Mouse (Mus musculus): ENCODE data around the gene Tmem190. TPM values are rescaled to one million over a fixed set of nuclear protein-coding genes. Genes with fewer than 3 reads are reported as not detected.
"Not testable (repeated sequence)": the region's sequence is repeated elsewhere in the genome, so short reads cannot be mapped to it uniquely, and the experiment has no call there.

Gene Tmem190
- polyA plus RNA-seq, 1 experiment from 2014 or later = not detected

DNA sequence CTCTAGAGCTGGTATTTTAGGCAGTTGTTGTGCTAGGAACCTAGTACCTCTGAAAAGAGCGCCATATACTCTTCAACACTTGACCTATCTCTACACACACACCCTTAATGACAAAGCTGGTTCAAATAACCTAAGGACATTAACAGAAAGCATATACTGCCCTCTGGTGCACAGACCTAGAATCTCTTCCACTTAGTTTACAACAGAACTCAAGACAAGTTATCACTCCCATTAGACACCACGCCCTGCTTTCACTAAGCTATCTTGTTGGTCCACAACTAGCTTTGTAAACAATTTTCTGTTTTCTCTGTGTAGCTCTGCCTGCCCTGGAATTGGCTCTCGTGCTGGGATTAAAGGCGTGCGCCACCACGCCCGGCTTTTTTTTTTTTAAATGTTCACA lies 24.0 kb downstream of the Tmem190 start:
- H3K4me2 ChIP-seq (replicated peaks; ENCODE audit: low read depth) = no peak overlapping the region
- H3K27me3 ChIP-seq (replicated peaks; ENCODE audit: control insufficient read depth, insufficient read depth, low read length) = no peaks in the 10 kb centered on the region
- H3K4me3 ChIP-seq (ENCODE audit: low read depth, low read length) = no peak overlapping the region
- WGBS = 75% methylated on average over 7 of the region's 7 CpGs
- no peaks in the 10 kb centered on the region for H3K4me1 ChIP-seq (replicated peaks; ENCODE audit: control insufficient read depth, insufficient read depth, low read length)
- peaks cover 30% of the 10 kb centered on the region for H3K36me3 ChIP-seq (ENCODE audit: control insufficient read depth, insufficient read depth)
- peak; percentile 84 for TF ChIP-seq CTCF (IDR thresholded peaks at IDR 0.05; ENCODE audit: low read depth)
- H3K27ac ChIP-seq (ENCODE audit: low read depth, low read length) = no peak overlapping the region
- no peak overlapping the region for H3K9ac ChIP-seq (ENCODE audit: low read depth, low read length)
- ATAC-seq = no peak
- no peaks in the 10 kb centered on the region for H3K9me3 ChIP-seq (ENCODE audit: control insufficient read depth)

DNA sequence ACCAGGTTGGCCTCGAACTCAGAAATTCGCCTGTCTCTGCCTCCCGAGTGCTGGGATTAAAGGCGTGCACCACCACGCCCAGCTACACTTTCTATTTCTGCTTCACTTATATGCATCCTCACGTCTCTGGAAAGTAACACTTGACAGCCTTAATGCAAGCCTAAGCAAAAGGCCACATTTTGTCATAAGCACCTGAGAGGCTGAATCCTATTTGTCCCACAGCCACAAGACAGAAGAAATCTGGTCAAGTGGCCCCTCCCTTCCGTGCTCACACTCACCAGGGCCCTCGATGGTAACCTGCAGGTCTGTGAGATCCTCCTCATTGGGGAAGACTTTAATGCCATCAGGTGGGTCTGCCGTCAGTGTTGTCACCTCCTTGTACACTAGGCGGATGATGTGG lies 28.4 kb downstream of the Tmem190 start:
- 14% methylated on average over 10 of the region's 10 CpGs for WGBS

DNA sequence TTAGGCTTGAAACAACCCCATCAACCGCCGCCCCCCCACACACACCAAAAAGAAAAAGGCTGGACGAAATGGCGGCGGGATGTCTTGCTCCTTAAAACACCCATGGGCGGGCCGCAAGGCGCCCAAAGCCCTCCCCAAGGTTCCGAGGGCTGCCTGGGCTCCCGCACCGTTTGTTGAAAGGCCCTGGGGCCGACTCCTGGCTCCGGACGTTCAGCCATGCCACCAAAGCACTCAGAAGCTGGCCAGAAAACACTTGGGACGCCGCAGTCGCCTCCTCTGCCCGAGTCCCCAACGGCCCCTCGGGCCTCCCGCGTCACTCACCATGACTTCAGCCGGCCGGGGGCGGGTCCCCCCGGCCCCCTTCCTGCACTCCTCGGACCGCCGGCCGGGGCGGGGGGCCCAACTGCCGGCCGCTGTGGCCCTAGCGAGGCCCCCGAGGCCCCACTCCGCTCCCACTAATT lies 29.1 kb downstream of the Tmem190 start:
- peak overlapping the region; percentile 85 for H3K27ac ChIP-seq (ENCODE audit: low read depth, low read length)
- peaks cover 14% of the 10 kb centered on the region for H3K36me3 ChIP-seq (ENCODE audit: control insufficient read depth, insufficient read depth)
- H3K27me3 ChIP-seq (replicated peaks; ENCODE audit: control insufficient read depth, insufficient read depth, low read length) = no peaks in the 10 kb centered on the region
- H3K9me3 ChIP-seq (ENCODE audit: control insufficient read depth) = no peaks in the 10 kb centered on the region
- no peak; the same call in 1 of the 2 replicates for ATAC-seq
- peak overlapping the region; percentile 93 for H3K9ac ChIP-seq (ENCODE audit: low read depth, low read length)
- no peaks in the 10 kb centered on the region for H3K4me1 ChIP-seq (replicated peaks; ENCODE audit: control insufficient read depth, insufficient read depth, low read length)
- 2% methylated on average over 26 of the region's 36 CpGs for WGBS
- peak overlapping the region; percentile 78 for H3K4me3 ChIP-seq (ENCODE audit: low read depth, low read length)
- TF ChIP-seq CTCF (IDR thresholded peaks at IDR 0.05; ENCODE audit: low read depth) = no peak
- peak overlapping the region; percentile 79 for H3K4me2 ChIP-seq (replicated peaks; ENCODE audit: low read depth)

More for the DNA sequence above, 28.4 kb downstream of the Tmem190 start:
- ATAC-seq; H3K27me3 ChIP-seq (replicated peaks; ENCODE audit: control insufficient read depth, insufficient read depth, low read length); H3K4me1 ChIP-seq (replicated peaks; ENCODE audit: control insufficient read depth, insufficient read depth, low read length); H3K9me3 ChIP-seq (ENCODE audit: control insufficient read depth); H3K27ac ChIP-seq (ENCODE audit: low read depth, low read length): not testable (repeated sequence)
- H3K4me2 ChIP-seq (replicated peaks; ENCODE audit: low read depth) = peak overlapping the region; percentile 79
- peaks cover 16% of the 10 kb centered on the region for H3K36me3 ChIP-seq (ENCODE audit: control insufficient read depth, insufficient read depth)
- H3K4me3 ChIP-seq (ENCODE audit: low read depth, low read length) = peak overlapping the region; percentile 78
- peak overlapping the region; percentile 93 for H3K9ac ChIP-seq (ENCODE audit: low read depth, low read length)

DNA sequence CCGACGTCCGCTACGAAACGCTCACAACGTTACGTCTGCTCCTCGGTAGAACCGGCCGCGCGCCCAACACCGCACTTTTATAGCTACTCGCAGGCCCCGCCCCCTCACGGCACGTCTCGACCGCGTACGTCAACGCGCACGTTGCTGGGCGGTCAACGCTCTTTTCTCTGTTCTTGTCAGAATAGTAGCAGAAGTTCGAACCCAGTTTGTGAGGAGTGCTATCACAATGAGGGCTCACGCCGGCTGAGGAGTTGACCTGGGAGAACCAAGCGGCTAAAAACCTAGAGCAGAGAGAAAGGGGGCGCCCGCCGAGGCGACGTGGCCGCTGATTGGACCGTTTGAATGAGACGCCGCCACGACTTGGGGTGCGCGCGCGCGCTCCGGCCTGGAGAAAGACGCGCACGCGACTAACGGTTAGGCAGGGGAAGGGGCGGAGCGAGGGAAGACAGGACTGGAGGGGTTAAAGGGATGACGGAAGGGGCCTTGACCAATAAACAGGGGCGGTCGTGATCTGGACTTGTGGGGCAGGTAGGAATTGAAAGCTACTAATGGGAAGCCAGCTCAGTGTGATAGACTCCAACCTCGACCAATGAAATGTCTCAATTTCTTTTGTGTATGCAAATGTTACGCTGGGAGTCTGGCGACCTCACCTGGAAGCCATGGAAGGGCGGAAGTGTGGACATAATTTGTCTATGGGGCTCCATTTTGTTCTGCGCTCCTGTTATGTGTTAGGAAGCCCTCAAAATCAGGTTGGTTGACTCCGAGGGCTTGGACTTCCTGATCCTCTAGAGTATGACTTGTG lies 29.8 kb downstream of the Tmem190 start, which contains the start of gene Ube2s:
Gene Ube2s (minus strand): TSS at position 288 of the 802 bp plus-strand sequence.
- peak; percentile 99 for ATAC-seq
- WGBS = under 1% methylated on average over 62 of the region's 62 CpGs
- H3K4me2 ChIP-seq (replicated peaks; ENCODE audit: low read depth) = peak within 1 kb of the TSS; percentile 79

DNA sequence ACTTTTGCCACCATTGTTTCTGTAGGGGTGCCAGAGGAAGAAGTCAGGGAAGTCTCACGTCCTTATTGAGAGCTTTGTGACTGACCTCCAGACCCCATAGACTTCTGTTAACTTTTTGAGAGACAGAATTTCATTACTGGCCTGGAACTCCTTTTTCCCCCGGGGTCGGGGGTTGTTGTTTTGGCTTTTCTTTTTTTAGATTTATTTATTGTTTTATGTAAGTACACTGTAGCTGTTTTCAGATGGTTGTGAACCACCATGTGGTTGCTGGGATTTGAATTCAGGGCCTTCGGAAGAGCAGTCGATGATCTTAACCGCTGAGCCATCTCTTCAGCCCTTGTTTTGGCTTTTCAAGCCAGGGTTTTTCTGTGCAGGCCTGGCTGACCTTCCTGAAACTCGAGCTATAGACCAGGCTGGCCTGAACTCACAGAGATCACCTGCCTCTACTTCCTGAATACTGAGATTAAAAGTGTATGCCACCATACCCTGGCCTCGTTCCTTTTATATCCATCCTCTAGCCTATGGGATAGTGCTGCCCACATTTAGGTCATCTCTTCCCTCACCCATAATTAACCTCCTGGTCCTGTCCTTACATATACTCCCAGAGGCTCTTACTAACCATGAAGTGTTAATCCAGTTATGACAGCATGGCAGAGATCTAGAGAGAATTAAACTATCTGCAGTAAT lies 30.5 kb downstream of the Tmem190 start:
- no peak for ATAC-seq
- H3K27ac ChIP-seq (ENCODE audit: low read depth, low read length) = peak overlapping the region; percentile 85

More for the DNA sequence above, 29.8 kb downstream of the Tmem190 start, which contains the start of gene Ube2s:
- Histone ChIP-seq H3K4me3 (ENCODE audit: low read depth, low read length) (peak within 1 kb of the TSS; percentile 78), H3K9ac (ENCODE audit: low read depth, low read length) (peak within 1 kb of the TSS; percentile 93), H3K27ac (ENCODE audit: low read depth, low read length) (peak within 1 kb of the TSS; percentile 85), H3K9me3 (ENCODE audit: control insufficient read depth) (no peaks in the 10 kb centered on the region), H3K36me3 (ENCODE audit: control insufficient read depth, insufficient read depth) (peaks cover 9% of the 10 kb centered on the region), H3K4me1 (replicated peaks; ENCODE audit: control insufficient read depth, insufficient read depth, low read length) (no peaks in the 10 kb centered on the region), H3K27me3 (replicated peaks; ENCODE audit: control insufficient read depth, insufficient read depth, low read length) (no peaks in the 10 kb centered on the region)
- peak; percentile 48 for TF ChIP-seq CTCF (IDR thresholded peaks at IDR 0.05; ENCODE audit: low read depth)

DNA sequence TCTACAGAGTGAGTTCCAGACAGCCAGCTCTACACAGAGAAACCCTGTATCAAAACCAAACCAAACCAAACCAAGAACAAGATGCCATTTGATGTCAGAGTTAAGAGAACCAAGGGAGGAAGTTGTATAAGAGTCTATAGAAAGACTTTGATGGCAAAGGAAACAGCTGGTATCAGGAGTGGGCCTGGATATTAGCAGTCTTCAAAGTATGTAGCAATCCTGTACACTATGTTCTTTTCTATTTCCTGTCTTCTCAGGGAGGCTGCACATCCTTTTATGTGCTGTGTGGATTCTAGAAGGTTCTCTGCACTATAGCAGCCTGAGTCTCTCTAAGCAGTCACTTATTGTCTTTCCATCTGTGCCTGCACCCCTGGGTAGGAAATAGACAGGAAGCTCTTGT lies 33.8 kb downstream of the Tmem190 start:
- H3K27me3 ChIP-seq (replicated peaks; ENCODE audit: control insufficient read depth, insufficient read depth, low read length) = no peaks in the 10 kb centered on the region
- ATAC-seq = no peak
- H3K9ac ChIP-seq (ENCODE audit: low read depth, low read length) = no peak overlapping the region
- no peak overlapping the region for H3K27ac ChIP-seq (ENCODE audit: low read depth, low read length)
- no peak overlapping the region for H3K4me2 ChIP-seq (replicated peaks; ENCODE audit: low read depth)
- H3K4me1 ChIP-seq (replicated peaks; ENCODE audit: control insufficient read depth, insufficient read depth, low read length) = no peaks in the 10 kb centered on the region
- no peaks in the 10 kb centered on the region; the same call in 1 of the 2 replicates for H3K36me3 ChIP-seq (ENCODE audit: control insufficient read depth, insufficient read depth)
- TF ChIP-seq CTCF (IDR thresholded peaks at IDR 0.05; ENCODE audit: low read depth) = no peak
- H3K4me3 ChIP-seq (ENCODE audit: low read depth, low read length) = no peak overlapping the region
- H3K9me3 ChIP-seq (ENCODE audit: control insufficient read depth) = no peaks in the 10 kb centered on the region

More for the DNA sequence above, 30.5 kb downstream of the Tmem190 start:
- Histone ChIP-seq H3K4me3 (ENCODE audit: low read depth, low read length) (peak overlapping the region; percentile 78), H3K36me3 (ENCODE audit: control insufficient read depth, insufficient read depth) (peaks cover 6% of the 10 kb centered on the region), H3K9ac (ENCODE audit: low read depth, low read length) (peak overlapping the region; percentile 77), H3K4me2 (replicated peaks; ENCODE audit: low read depth) (peak overlapping the region; percentile 60), H3K9me3 (ENCODE audit: control insufficient read depth) (no peaks in the 10 kb centered on the region), H3K4me1 (replicated peaks; ENCODE audit: control insufficient read depth, insufficient read depth, low read length) (no peaks in the 10 kb centered on the region), H3K27me3 (replicated peaks; ENCODE audit: control insufficient read depth, insufficient read depth, low read length) (no peaks in the 10 kb centered on the region)
- 17% methylated on average over 8 of the region's 8 CpGs for WGBS
- TF ChIP-seq CTCF (IDR thresholded peaks at IDR 0.05; ENCODE audit: low read depth) = no peak

DNA sequence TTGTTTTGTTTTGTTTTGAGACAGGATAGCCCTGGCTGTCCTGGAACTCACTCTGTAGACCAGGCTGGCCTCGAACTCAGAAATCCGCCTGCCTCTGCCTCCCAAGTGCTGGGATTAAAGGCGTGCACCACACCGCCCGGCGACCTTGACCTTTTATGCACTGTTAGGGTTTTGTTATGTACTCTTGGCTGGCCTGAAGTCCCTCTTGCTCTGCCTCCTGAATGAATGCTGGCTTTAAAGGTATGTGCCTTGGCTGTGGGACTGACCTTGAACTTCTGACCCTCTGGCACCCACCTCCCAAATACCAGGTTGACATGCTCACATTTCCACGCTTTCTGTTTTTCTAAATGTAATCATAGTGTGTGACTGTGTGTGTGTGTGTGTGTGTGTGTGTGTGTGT lies 38.2 kb downstream of the Tmem190 start:
- ATAC-seq; H3K27ac ChIP-seq (ENCODE audit: low read depth, low read length); H3K9ac ChIP-seq (ENCODE audit: low read depth, low read length); H3K4me3 ChIP-seq (ENCODE audit: low read depth, low read length); H3K4me2 ChIP-seq (replicated peaks; ENCODE audit: low read depth); H3K27me3 ChIP-seq (replicated peaks; ENCODE audit: control insufficient read depth, insufficient read depth, low read length); H3K36me3 ChIP-seq (ENCODE audit: control insufficient read depth, insufficient read depth); H3K4me1 ChIP-seq (replicated peaks; ENCODE audit: control insufficient read depth, insufficient read depth, low read length); H3K9me3 ChIP-seq (ENCODE audit: control insufficient read depth): not testable (repeated sequence)
- WGBS = 90% methylated on average over 7 of the region's 7 CpGs
